Mouse (Mus musculus) erythroid progenitor cell, adult 5-6 weeks (primary cell): Measurements from ENCODE around the gene Eefsec. TPM values are rescaled to one million over a fixed set of nuclear protein-coding genes. Genes with fewer than 3 reads are reported as not detected.

Experiments
- ATAC-seq: replicated peaks from 2 replicates; pipeline ENCODE4 v1.8.0; 2016; ENCODE audit warnings: moderate number of reproducible peaks, mild to moderate bottlenecking, moderate TSS enrichment, inconsistent platforms; ENCODE audit not compliant: poor library complexity, low FRiP score, severe bottlenecking
- total RNA-seq, 2 experiments: library from RNA; stranded (forward) in 1 of 2; stranded (reverse) in 1 of 2; fragments of 150-400 nt in 1 of 2; fragments of 186-747, 209-891 nt in 1 of 2; gene quantifications; 2 replicates each; pipeline versions ENCODE4 v1.2.3 to v1.2.4; 2015 to 2017; ENCODE audit warnings: low replicate concordance in 2 of 2

The Eefsec gene
- total RNA-seq, 2 experiments from 2014 or later, result 7.5 to 8.8 TPM

GRCm38 (mm10) chr6:88346776-88347175 is 99.6 kb downstream of the Eefsec start:
- no peak for ATAC-seq

GRCm38 (mm10) chr6:88345311-88345710 is 101.0 kb downstream of the Eefsec start:
- ATAC-seq, result no peak

- no peak for ATAC-seq
Observed at GRCm38 (mm10) chr6:88343485-88344450, 102.6 kb downstream of the Eefsec start.

GRCm38 (mm10) chr6:88342965-88343364 is 103.4 kb downstream of the Eefsec start:
- no peak for ATAC-seq

GRCm38 (mm10) chr6:88341182-88341581 is 105.2 kb downstream of the Eefsec start:
- ATAC-seq, result 0 out of 2 replicates have a peak, but pooled peaks have one; percentile 13

- no peak for ATAC-seq
Observed at GRCm38 (mm10) chr6:88340761-88341160, 105.6 kb downstream of the Eefsec start.

GRCm38 (mm10) chr6:88329336-88329735 is 117.0 kb downstream of the Eefsec start:
- ATAC-seq, result no peak

GRCm38 (mm10) chr6:88321879-88322278 is 124.5 kb downstream of the Eefsec start:
- no peak for ATAC-seq

- ATAC-seq, result no peak
Observed at GRCm38 (mm10) chr6:88321253-88321652, 125.1 kb downstream of the Eefsec start.

GRCm38 (mm10) chr6:88319735-88320134 is 126.6 kb downstream of the Eefsec start:
- no peak for ATAC-seq

- ATAC-seq, result no peak
Observed at GRCm38 (mm10) chr6:88315295-88315694, 131.0 kb downstream of the Eefsec start.

GRCm38 (mm10) chr6:88313937-88314336 is 132.4 kb downstream of the Eefsec start:
- no peak for ATAC-seq

GRCm38 (mm10) chr6:88311593-88311992 is 134.7 kb downstream of the Eefsec start:
- ATAC-seq, result no peak

- no peak for ATAC-seq
Observed at GRCm38 (mm10) chr6:88306100-88306746, 140.1 kb downstream of the Eefsec start.

GRCm38 (mm10) chr6:88301234-88301633 is 145.1 kb downstream of the Eefsec start:
- no peak for ATAC-seq

- no peak for ATAC-seq
Observed at GRCm38 (mm10) chr6:88299491-88299890, 146.8 kb downstream of the Eefsec start.

- peak; percentile 70; the same call in 1 of the 2 replicates for ATAC-seq
Observed at GRCm38 (mm10) chr6:88292274-88292909, 153.9 kb downstream of the Eefsec start.

- no peak for ATAC-seq
Observed at GRCm38 (mm10) chr6:88290129-88290766, 156.1 kb downstream of the Eefsec start.

GRCm38 (mm10) chr6:88278141-88278540 is 168.2 kb downstream of the Eefsec start:
- ATAC-seq, result no peak

GRCm38 (mm10) chr6:88277242-88277641 is 169.1 kb downstream of the Eefsec start:
- ATAC-seq, result no peak
